Mouse (Mus musculus) embryonic fibroblast, embryonic 13.5 days (primary cell): ENCODE results near the gene Hs6st2. TPM values are rescaled to one million over a fixed set of nuclear protein-coding genes. Genes with fewer than 3 reads are reported as not detected.

Experiments
- H3K27ac ChIP-seq: 2 replicates; pipeline ENCODE4 v1.5.1; 2012; ENCODE audit warnings: low read length, control low read depth, inconsistent platforms; ENCODE audit not compliant: insufficient read depth
- H3K4me1 ChIP-seq: 2 replicates; pipeline ENCODE4 v1.6.1; 2011; ENCODE audit warnings: low read length; ENCODE audit not compliant: control insufficient read depth, insufficient read depth
- H3K4me3 ChIP-seq: 2 replicates; pipeline ENCODE4 v1.5.1; 2011; ENCODE audit warnings: mild to moderate bottlenecking, control low read depth, low read length; ENCODE audit not compliant: insufficient read depth
- CTCF ChIP-seq: IDR thresholded peaks from 2 replicates; pipeline ENCODE4 v1.5.1; 2011; ENCODE audit warnings: mild to moderate bottlenecking, control low read depth, low read length, moderate library complexity, borderline replicate concordance; ENCODE audit not compliant: insufficient read depth
- POLR2A ChIP-seq: IDR thresholded peaks from 2 replicates; pipeline ENCODE4 v1.6.1; 2011; ENCODE audit warnings: low read depth, mild to moderate bottlenecking, control low read depth, low read length, moderate library complexity
- polyA plus RNA-seq: library from polyadenylated mRNA; stranded (reverse); fragments of >200 nt; gene quantifications from 2 replicates; pipeline ENCODE4 v1.2.4, GENCODE M21; 2011; ENCODE audit warnings: low read depth; ENCODE audit not compliant: missing spikeins, insufficient read length

Gene Hs6st2
- polyA plus RNA-seq, 1 experiment = 86.7 TPM

DNA sequence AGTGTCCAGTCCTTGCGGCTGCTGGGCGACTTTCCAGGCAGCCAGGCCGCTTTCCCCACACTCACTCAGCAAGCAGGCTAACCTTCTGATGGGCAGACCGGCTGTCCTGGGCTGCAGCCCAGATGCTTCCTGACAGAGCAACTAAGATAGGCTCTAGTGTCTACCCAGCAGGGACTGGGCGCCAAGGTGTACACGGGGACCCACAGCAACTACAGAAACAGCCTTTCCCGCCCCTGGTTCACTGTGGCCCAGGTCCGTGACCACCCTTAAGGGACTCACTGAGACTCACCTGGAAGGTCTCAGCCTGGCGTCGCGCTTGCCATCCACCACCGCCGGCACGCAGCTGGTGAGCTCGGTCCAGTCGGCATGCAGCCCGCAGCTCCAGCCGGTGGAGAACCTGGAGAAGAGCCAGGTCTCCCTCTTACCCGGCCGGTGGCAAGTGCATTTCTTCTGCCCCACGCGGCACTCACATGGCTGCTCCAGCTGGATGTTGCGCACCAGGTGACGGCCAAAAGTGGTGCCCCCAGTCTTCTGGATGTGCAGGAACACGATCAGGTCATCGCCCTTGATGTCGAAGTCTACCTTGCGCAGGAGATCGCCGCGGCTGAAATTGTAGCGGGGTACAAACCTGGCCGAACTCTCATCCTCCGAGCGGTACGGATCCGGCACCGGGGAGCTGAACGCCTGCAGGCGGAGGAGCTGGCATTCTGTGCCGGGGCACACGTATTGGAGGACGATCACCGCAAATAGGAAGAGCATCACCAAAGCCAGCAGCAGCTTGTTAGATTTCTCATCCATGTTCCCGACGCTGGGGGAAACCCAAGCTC, 1.8 kb downstream of the Hs6st2 start:
- peaks cover 3% of the 10 kb centered on the region; the same call in 1 of the 2 replicates for H3K4me1 ChIP-seq
- no peak overlapping the region for H3K27ac ChIP-seq
- TF ChIP-seq POLR2A (no peak), CTCF (no peak)
- peak overlapping the region; percentile 69 for H3K4me3 ChIP-seq

GRCm38 (mm10) chrX:51658236-51658635, 23.4 kb downstream of the Hs6st2 start:
- no peak overlapping the region for H3K4me3 ChIP-seq
- TF ChIP-seq POLR2A (no peak), CTCF (no peak)
- H3K4me1 ChIP-seq = no peaks in the 10 kb centered on the region

GRCm38 (mm10) chrX:51642661-51643257, 38.9 kb downstream of the Hs6st2 start:
- H3K4me3 ChIP-seq = no peak overlapping the region
- H3K27ac ChIP-seq = no peak overlapping the region
- TF ChIP-seq POLR2A (no peak), CTCF (no peak)
- no peaks in the 10 kb centered on the region for H3K4me1 ChIP-seq

More at GRCm38 (mm10) chrX:51658236-51658635, 23.4 kb downstream of the Hs6st2 start:
- H3K27ac ChIP-seq = peak overlapping the region; percentile 38; the same call in 1 of the 2 replicates

GRCm38 (mm10) chrX:51635756-51636155, 45.9 kb downstream of the Hs6st2 start:
- H3K4me1 ChIP-seq = peaks cover 3% of the 10 kb centered on the region; the same call in 1 of the 2 replicates
- no peak overlapping the region for H3K4me3 ChIP-seq
- TF ChIP-seq CTCF (no peak), POLR2A (no peak)
- H3K27ac ChIP-seq = no peak overlapping the region

- H3K27ac ChIP-seq = peak overlapping the region; percentile 93
- no peak overlapping the region for H3K4me3 ChIP-seq
- TF ChIP-seq POLR2A (no peak), CTCF (no peak)
- peaks cover 3% of the 10 kb centered on the region; the same call in 1 of the 2 replicates for H3K4me1 ChIP-seq
Measured at GRCm38 (mm10) chrX:51631376-51631775, 50.3 kb downstream of the Hs6st2 start.

DNA sequence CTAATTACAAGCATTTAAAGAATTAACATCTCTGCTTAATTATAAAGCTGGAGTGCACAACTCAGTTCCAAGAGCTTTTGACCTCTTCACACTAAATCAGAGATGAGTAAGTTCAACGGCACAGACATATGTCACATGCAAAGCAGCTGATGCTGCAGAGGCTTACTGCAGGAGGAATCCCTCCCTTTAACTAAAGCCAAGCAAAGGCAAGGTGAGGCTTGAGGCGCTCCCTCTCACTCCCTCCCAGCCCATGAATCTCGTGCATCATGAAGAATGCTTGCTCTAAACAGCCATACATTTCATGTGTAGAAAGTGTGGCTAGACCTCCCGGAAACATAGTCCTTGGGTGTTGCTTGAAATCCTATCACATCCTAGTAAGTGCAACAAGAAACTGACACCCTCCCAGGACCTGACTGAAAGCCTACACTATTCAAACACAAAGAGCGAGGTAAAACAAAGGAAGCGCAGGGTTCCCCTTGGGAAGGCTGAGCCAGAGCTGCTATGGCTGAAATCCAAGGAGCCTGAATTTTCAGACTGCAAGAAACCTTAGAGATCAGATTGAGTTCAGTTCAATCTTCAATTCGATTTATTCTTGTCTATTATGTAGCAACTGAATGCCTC, 67.2 kb downstream of the Hs6st2 start:
- Histone ChIP-seq H3K4me1 (no peaks in the 10 kb centered on the region), H3K27ac (no peak overlapping the region), H3K4me3 (no peak overlapping the region)
- no peak for TF ChIP-seq CTCF

GRCm38 (mm10) chrX:51610743-51611142, 70.9 kb downstream of the Hs6st2 start:
- Histone ChIP-seq H3K4me3 (no peak overlapping the region), H3K4me1 (no peaks in the 10 kb centered on the region), H3K27ac (no peak overlapping the region)
- TF ChIP-seq CTCF (no peak), POLR2A (no peak)

- H3K27ac ChIP-seq = no peak overlapping the region
- TF ChIP-seq CTCF = no peak
- TF ChIP-seq POLR2A = no peak
- H3K4me1 ChIP-seq = no peaks in the 10 kb centered on the region
- no peak overlapping the region for H3K4me3 ChIP-seq
Measured at GRCm38 (mm10) chrX:51606231-51606863, 75.3 kb downstream of the Hs6st2 start.

DNA sequence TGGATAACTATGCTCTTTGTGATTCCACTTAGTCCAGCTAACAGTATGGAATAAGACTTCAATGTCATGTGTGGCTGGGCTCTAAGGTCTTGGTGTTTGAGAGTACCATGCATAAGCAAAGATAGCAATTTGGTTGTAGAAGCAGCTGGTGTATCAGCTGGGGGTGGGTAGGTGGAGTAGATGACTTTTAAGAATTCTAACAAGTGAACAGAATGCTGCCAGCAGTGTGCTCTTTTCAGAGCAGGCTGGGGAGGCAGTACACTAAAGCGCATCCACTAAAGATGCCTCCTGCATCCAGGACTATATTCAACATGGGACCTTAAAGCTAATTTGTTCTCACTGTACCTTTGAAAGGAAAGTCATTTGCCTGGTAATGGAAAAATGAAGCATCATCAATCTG, 88.9 kb downstream of the Hs6st2 start:
- H3K27ac ChIP-seq = no peak overlapping the region
- no peak overlapping the region for H3K4me3 ChIP-seq
- H3K4me1 ChIP-seq = no peaks in the 10 kb centered on the region
- TF ChIP-seq POLR2A (no peak), CTCF (no peak)
